Mouse (Mus musculus) cerebellum, adult 2 months (tissue): ENCODE results near the gene Cyp11a1. TPM values are rescaled to one million over a fixed set of nuclear protein-coding genes. Genes with fewer than 3 reads are reported as not detected.

ENCODE experiments used
- DNase-seq, 2 experiments: peaks; one replicate each; pipeline ENCODE4 v3.0.0; 2021
- H3K27ac ChIP-seq: fragments of 200-500 bp; 2 replicates; pipeline ENCODE4 v1.5.1; 2012; ENCODE audit warnings: low read length, control low read depth, inconsistent platforms; ENCODE audit not compliant: insufficient read depth
- H3K27me3 ChIP-seq: fragments of 200-500 bp; 2 replicates; pipeline ENCODE4 v1.6.1; 2012; ENCODE audit warnings: inconsistent platforms, mild to moderate bottlenecking, low read length, moderate library complexity; ENCODE audit not compliant: control insufficient read depth, insufficient read depth
- H3K4me1 ChIP-seq: fragments of 200-500 bp; 2 replicates; pipeline ENCODE4 v1.6.1; 2011; ENCODE audit warnings: low read length; ENCODE audit not compliant: control insufficient read depth, insufficient read depth
- H3K4me3 ChIP-seq: fragments of 200-500 bp; replicated peaks from 2 replicates; pipeline ENCODE3; 2011; ENCODE audit warnings: mild to moderate bottlenecking, low read depth, low read length, control low read depth; ENCODE audit not compliant: insufficient read depth
- CTCF ChIP-seq: fragments of 200-500 bp; IDR thresholded peaks from 2 replicates; pipeline ENCODE4 v1.5.1; 2011; ENCODE audit warnings: low read depth, mild to moderate bottlenecking, control low read depth, low read length, moderate library complexity, borderline replicate concordance; ENCODE audit not compliant: insufficient read depth
- POLR2A ChIP-seq: fragments of 200-500 bp; IDR thresholded peaks from 2 replicates; pipeline ENCODE4 v1.6.1; 2011; ENCODE audit warnings: low read length, control low read depth, borderline replicate concordance; ENCODE audit not compliant: insufficient read depth
- WGBS: fragments of 180-500 bp; shearing (Covaris S2); methylation state at CpG from one replicate; pipeline ENCODE4 v1.1.7; 2018; 5-methylcytosine and 5-hydroxymethylcytosine counted together
- polyA plus RNA-seq: library from polyadenylated mRNA; depleted of rRNA; stranded (reverse); fragments of >200 nt; gene quantifications from 2 replicates; pipeline ENCODE4 v1.2.3, GENCODE M21; 2012

Cyp11a1 gene
- polyA plus RNA-seq, 1 experiment: 3.7 TPM

DNA sequence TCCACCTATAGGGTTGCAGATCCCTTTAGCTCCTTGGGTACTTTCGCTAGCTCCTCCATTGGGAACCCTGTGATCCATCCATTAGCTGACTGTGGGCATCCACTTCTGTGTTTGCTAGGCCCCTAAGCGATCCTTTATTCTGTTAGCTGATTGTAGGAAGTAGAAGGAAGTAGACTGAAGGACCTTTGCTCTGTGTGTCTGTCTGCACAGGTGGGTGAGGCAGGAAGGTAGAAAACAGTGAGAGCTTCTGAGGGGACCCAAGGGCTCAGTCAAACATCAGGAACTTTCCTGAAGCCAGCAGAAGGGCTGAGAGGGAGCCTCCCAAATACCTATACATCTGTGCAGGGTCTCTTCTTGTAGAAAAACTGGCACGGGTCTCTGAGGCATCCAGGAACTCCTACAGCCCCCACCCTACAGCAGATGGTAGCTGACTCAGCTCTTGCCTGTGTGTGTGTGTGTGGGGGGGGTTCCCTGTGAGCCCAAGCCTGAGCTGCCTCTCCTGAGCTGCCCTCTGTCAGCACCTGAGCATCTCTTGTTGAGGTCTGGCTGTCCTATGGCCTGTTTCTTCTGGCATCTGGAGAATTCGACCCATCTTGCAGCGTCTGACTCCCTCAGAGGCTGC, 30.9 kb upstream of the Cyp11a1 start:
- TF ChIP-seq CTCF (no peak), POLR2A (no peak)
- no peak overlapping the region for H3K4me3 ChIP-seq
- no peak for DNase-seq
- no peak overlapping the region for H3K27ac ChIP-seq
- 71% methylated on average over 5 of the region's 5 CpGs for WGBS
- H3K27me3 ChIP-seq: no peaks in the 10 kb centered on the region
- H3K4me1 ChIP-seq: no peaks in the 10 kb centered on the region

- WGBS: 88% methylated on average over 6 of the region's 6 CpGs
- H3K4me3 ChIP-seq: no peak overlapping the region
- no peaks in the 10 kb centered on the region for H3K27me3 ChIP-seq
- DNase-seq: no peak
- H3K27ac ChIP-seq: no peak overlapping the region
- no peaks in the 10 kb centered on the region for H3K4me1 ChIP-seq
- no peak for TF ChIP-seq CTCF
- TF ChIP-seq POLR2A: no peak
Observed at GRCm38 (mm10) chr9:57978025-57978424, 28.2 kb upstream of the Cyp11a1 start.

- no peak for DNase-seq
- WGBS: 79% methylated on average over 3 of the region's 3 CpGs
- no peak overlapping the region for H3K27ac ChIP-seq
- H3K27me3 ChIP-seq: no peaks in the 10 kb centered on the region
- TF ChIP-seq CTCF (no peak), POLR2A (no peak)
- no peaks in the 10 kb centered on the region for H3K4me1 ChIP-seq
- no peak overlapping the region for H3K4me3 ChIP-seq
Observed at GRCm38 (mm10) chr9:57978858-57979257, 27.4 kb upstream of the Cyp11a1 start.

DNA sequence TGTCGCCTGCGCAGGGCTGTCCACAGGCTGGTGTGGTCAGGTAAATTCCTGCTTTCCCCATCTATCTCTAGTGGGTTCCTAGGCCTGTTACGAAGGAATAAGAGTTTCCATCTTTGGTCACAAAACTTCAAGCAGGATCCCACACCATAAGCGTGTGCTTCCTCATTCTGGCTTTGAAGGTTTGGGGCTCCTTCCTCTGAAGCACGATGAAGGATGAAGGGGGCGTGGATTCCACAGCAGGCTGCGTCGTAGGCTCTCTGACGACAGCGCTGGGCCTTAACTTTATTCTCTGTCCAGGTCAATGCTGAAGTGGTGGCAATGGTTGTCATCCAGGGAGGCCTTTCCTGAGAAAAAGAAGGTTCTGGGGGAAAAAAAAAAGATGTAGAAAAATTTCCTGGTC, 25.6 kb upstream of the Cyp11a1 start:
- TF ChIP-seq CTCF (no peak), POLR2A (no peak)
- no peak overlapping the region for H3K27ac ChIP-seq
- 89% methylated on average over 10 of the region's 10 CpGs for WGBS
- H3K4me1 ChIP-seq: no peaks in the 10 kb centered on the region
- no peak for DNase-seq
- H3K27me3 ChIP-seq: no peaks in the 10 kb centered on the region
- no peak overlapping the region for H3K4me3 ChIP-seq

- H3K4me3 ChIP-seq: no peak overlapping the region
- H3K27me3 ChIP-seq: no peaks in the 10 kb centered on the region
- peaks cover 8% of the 10 kb centered on the region; the same call in 1 of the 2 replicates for H3K4me1 ChIP-seq
- no peak for TF ChIP-seq CTCF
- no peak for TF ChIP-seq POLR2A
- H3K27ac ChIP-seq: no peak overlapping the region
- DNase-seq: no peak
- 57% methylated on average over 8 of the region's 8 CpGs for WGBS
Observed at GRCm38 (mm10) chr9:57985304-57985703, 20.9 kb upstream of the Cyp11a1 start.

DNA sequence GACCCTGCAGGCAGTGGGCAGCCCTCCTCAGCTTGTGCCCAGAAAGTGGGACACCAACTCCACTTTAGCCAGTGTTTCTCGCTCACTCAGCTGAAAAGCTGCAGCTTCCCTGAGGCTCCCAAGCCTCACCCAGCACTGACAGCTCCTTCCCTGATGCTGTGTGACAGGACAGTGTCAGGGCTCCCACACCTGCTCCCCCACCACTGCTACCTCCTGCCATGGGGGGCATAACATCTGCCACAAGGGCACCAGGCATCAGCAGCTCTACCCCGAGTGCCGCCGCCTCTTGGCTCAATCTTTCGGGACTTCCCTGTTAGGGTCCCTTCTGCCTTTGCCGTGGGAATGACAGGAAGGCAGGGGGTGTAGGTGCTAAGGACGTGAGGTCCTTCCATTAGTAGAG, 19.9 kb upstream of the Cyp11a1 start:
- Histone ChIP-seq H3K4me1 (peaks cover 8% of the 10 kb centered on the region; the same call in 1 of the 2 replicates), H3K4me3 (no peak overlapping the region), H3K27ac (no peak overlapping the region), H3K27me3 (no peaks in the 10 kb centered on the region)
- no peak for TF ChIP-seq CTCF
- TF ChIP-seq POLR2A: no peak
- DNase-seq: no peak
- 69% methylated on average over 7 of the region's 7 CpGs for WGBS

DNA sequence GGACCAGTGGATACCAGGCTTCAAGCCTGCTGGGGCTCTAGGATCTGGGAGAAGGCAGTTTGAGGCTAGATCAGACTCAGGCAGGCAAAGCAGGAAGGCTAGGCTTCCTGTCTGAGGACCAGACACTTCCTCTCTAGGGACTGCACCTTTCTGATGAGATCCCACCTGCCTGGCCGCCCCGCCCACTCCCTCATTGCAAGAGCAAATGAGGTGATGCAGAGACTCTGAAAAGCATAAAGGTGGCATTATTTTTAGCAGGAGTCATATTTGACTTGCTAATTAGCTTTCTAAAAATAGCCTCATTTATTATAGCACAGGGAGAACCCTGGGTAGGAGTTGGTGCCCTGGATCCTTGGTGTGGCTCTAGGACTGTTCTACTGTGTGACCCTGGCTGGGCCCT, 18.1 kb upstream of the Cyp11a1 start:
- TF ChIP-seq CTCF (no peak), POLR2A (no peak)

GRCm38 (mm10) chr9:57989309-57989708, 16.9 kb upstream of the Cyp11a1 start:
- TF ChIP-seq POLR2A (no peak), CTCF (no peak)
- no peak for DNase-seq
- WGBS: 95% methylated on average over 6 of the region's 6 CpGs

More for the DNA sequence above, 18.1 kb upstream of the Cyp11a1 start:
- Histone ChIP-seq H3K27ac (no peak overlapping the region), H3K4me3 (no peak overlapping the region), H3K27me3 (no peaks in the 10 kb centered on the region), H3K4me1 (peaks cover 8% of the 10 kb centered on the region; the same call in 1 of the 2 replicates)
- WGBS: 98% methylated on average over 2 of the region's 2 CpGs
- no peak for DNase-seq

More at GRCm38 (mm10) chr9:57989309-57989708, 16.9 kb upstream of the Cyp11a1 start:
- H3K27me3 ChIP-seq: no peaks in the 10 kb centered on the region
- H3K4me3 ChIP-seq: no peak overlapping the region
- no peak overlapping the region for H3K27ac ChIP-seq
- H3K4me1 ChIP-seq: peaks cover 8% of the 10 kb centered on the region; the same call in 1 of the 2 replicates
